Mouse (Mus musculus) layer of hippocampus, adult 9-10 months (tissue): ENCODE measurements around the gene Blvrb.

Experiments used
- DNase-seq: peaks from one replicate; pipeline ENCODE4 v3.0.0; 2022; ENCODE audit warnings: low spot score

Gene Blvrb

GRCm38 (mm10) chr7:27449256-27449862, 1.6 kb downstream of the Blvrb start:
- DNase-seq: peak; percentile 71

GRCm38 (mm10) chr7:27451359-27451758, 3.6 kb downstream of the Blvrb start:
- DNase-seq: no peak

GRCm38 (mm10) chr7:27452206-27452770, 4.5 kb downstream of the Blvrb start:
- no peak for DNase-seq

- no peak for DNase-seq
These were observed 6.8 kb downstream of the Blvrb start for GRCm38 (mm10) chr7:27454461-27455121.

- DNase-seq: no peak
These were observed 7.5 kb downstream of the Blvrb start for GRCm38 (mm10) chr7:27455273-27455672.

- no peak for DNase-seq
These were observed 10.8 kb downstream of the Blvrb start for GRCm38 (mm10) chr7:27458614-27459013.

- DNase-seq: no peak
These were observed 11.9 kb downstream of the Blvrb start for GRCm38 (mm10) chr7:27459640-27460039.

- no peak for DNase-seq
These were observed 12.7 kb downstream of the Blvrb start for GRCm38 (mm10) chr7:27460477-27460876.

GRCm38 (mm10) chr7:27467648-27468047, 19.9 kb downstream of the Blvrb start:
- DNase-seq: no peak

- DNase-seq: no peak
These were observed 23.8 kb downstream of the Blvrb start for GRCm38 (mm10) chr7:27471390-27472120.

- DNase-seq: no peak
These were observed 24.8 kb downstream of the Blvrb start for GRCm38 (mm10) chr7:27472596-27472995.

GRCm38 (mm10) chr7:27473156-27473834, 25.5 kb downstream of the Blvrb start, which contains the start of gene Sertad3:
Sertad3 (plus strand) TSS chr7:27473768.
- peak; percentile 96 for DNase-seq

GRCm38 (mm10) chr7:27473835-27474489, 26.2 kb downstream of the Blvrb start:
- no peak for DNase-seq

- peak; percentile 91 for DNase-seq
These were observed 26.7 kb downstream of the Blvrb start for GRCm38 (mm10) chr7:27474490-27474954.

GRCm38 (mm10) chr7:27475596-27475995, 27.8 kb downstream of the Blvrb start:
- DNase-seq: no peak

GRCm38 (mm10) chr7:27476098-27476635, 28.4 kb downstream of the Blvrb start:
- DNase-seq: no peak

- no peak for DNase-seq
These were observed 30.8 kb downstream of the Blvrb start for GRCm38 (mm10) chr7:27478561-27478960.

GRCm38 (mm10) chr7:27479750-27480149, 32.0 kb downstream of the Blvrb start:
- no peak for DNase-seq

GRCm38 (mm10) chr7:27480506-27480905, 32.7 kb downstream of the Blvrb start:
- no peak for DNase-seq

- DNase-seq: no peak
These were observed 33.3 kb downstream of the Blvrb start for GRCm38 (mm10) chr7:27480927-27481626.

GRCm38 (mm10) chr7:27481627-27481969, 33.8 kb downstream of the Blvrb start:
- DNase-seq: no peak
